Mouse (Mus musculus): ENCODE results near the gene Ppp2r1b.
A peak's percentile ranks its signal among the peaks of the same experiment; 100 is the strongest.

The Ppp2r1b gene

DNA sequence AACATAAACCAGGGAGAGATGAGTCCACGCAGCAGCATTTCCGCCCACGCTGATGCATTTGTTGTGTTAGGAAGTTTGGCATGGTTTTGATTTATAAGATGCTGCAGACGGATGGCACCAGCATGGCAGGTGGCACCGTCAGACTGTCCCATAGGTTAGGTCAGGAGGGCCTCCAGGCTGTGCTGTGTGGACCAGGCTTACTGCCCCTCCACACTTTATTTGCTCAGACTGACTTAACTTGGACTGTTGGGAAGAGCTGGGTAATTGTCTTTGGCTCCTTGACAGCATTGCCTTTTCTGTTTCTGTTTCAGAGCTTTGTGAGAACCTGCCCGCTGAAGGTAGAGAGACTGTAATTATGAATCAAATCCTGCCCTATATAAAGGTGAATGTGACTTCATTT, 21.9 kb downstream of the Ppp2r1b start:
- no peak for DNase-seq (ENCODE audit: low spot score in 2 of 2)

DNA sequence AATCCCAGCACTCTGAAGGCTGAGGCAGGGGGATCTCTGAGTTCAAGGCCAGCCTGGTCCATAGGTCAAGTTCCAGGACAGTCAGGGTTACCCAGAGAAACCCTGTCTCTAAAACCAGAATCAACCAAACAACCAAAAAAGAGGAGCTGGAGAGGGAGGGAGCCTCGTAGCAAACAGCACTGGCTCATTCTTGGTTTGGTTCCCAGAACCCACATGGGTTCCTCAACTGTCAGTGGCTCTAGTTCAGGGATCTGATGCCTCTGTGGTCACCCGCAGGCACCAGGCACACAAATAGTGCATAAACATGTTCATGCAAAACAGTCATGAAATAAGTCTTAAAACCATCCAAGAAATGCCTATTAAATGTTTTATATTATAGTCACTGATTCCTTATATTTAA, 23.1 kb downstream of the Ppp2r1b start:
- DNase-seq (ENCODE audit: low spot score in 2 of 2) = no peak

DNA sequence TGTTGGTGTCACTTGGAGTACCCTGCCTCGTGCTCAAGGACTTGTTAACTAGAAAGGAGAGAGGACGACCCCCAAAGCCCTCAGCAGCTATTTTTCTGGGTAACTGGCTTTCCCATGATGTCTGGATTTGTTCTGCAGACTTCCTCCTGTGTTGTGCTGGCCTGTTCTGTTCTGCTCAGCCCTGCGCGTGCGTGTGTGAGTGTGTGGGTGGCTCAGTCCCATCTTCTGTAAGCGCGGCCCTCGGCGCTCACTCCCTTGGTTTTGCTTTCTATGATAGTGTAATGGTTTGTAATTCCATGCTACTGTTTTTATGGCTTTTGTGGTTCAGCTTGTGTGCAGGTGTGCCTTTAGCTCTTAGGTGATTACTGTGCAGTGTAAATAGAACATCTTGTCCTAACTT, 28.1 kb downstream of the Ppp2r1b start:
- DNase-seq (ENCODE audit: low spot score in 2 of 2) = no peak

DNA sequence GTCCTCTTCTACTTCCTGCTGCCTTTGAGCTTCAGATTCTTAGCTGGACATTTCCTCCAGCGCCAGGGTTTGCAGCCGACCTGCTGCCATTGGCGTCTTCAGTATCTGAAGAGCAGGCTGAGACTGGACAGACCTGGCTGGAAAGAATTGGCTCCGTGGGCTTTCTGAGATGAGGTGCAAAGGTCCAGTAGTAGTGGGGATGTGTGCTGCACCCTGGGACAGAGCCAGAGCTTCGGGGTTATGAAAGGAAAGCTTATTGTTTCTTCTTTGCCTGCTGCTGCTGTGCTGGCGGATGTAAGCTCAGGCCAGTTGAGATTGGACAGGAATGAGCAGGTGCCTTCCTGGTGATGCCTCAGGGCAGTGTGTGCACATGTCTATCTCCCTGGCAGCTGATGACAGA, 28.9 kb downstream of the Ppp2r1b start:
- DNase-seq (ENCODE audit: low spot score in 2 of 2) = no peak

DNA sequence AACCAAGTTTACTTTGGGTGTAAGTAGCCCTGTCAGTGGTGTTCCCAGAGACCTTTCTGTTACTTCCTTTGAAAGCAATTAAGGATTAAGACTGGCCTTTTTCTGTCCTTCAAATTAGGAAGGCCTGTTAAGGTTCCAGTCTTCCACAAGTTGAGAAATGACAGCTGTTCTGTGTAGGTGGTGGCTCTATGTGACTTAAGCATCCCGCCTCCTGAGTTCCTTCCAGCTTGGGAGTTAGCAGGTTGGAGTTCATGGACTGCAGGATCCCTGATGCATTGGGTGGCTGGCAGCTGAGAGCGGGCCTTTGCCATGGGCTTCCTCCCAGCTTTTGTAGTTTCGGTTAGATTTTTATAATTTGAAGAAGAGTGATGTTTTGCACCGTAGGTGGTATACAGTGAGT, 30.4 kb downstream of the Ppp2r1b start:
- no peak for DNase-seq (ENCODE audit: low spot score in 2 of 2)

DNA sequence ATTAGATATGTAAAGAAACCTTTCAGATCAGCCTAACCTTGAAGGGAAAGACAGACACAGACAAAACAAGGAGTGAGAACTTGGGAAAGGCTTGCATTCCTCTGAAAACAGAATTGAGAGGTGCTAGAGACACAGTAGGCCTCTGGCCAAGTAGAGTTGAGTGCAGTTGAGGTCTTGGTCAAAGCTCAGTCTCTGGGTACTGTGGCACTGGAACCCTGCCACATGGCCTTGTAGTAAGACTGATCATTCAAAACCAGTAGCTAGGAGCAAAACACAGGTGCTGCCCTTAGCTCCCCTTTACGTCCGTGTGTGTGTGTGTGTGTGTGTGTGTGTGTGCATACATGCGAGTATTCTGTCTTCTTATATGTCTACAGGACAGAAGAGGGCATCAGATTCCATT, 31.2 kb downstream of the Ppp2r1b start:
- DNase-seq (ENCODE audit: low spot score in 2 of 2) = no peak

DNA sequence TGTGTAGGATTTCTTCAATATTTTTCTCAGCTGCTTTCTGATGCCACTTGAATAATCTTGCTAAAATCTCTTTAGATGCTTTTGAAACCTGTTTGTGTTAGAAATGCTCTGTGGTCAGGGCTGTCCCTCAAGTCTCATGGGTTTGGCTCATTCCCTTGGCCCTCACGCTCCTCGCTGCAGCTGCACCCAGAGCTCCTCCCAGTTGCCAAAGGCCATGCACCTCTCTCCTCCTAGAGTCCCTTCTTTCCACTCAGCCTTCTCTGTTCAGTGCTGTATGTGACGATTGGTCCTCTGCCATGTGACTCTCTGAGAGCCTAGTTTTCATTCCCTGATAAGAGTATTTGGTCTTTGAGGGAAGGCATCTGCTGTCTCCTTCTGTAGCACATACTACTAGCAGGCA, 32.3 kb downstream of the Ppp2r1b start:
- DNase-seq (ENCODE audit: low spot score in 2 of 2) = no peak

DNA sequence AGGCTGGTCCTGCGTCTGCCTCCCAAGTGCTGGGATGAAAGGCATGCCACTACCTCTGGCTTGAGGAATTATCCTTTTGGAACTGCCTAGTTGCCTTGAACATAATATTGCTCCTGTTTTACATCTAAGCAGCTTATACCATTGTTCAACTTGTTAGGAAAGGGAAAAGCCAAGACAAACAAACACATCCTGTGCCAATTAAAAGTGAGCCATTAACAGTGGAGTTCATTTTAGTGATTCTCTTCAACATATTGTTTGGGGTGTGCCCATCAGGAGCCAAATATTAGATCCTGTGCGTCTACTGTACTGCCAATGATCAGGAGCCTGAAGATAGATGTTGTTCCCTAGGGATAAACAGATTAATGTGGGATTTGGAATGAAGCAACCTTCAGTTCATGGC, 37.1 kb downstream of the Ppp2r1b start:
- DNase-seq (ENCODE audit: low spot score in 2 of 2) = no peak

DNA sequence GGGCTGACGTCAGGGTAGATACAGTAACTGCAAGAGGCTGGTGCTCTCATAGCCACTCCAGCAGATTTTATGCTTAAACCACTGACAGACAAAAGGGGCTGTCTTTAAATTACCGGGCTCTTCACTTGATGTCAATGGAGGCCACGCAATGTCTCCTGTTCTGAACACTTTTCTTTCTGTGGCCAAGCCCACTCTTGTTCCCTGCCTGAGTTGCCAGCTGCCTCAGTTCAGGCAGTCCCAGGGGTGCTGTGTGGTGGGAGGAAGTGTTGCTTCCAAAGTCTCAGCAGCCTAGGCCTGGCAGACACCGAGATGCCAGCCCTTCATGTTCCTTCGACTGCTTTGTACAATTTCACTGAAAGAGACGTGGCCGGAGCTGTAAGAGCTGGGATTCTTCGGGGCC, 39.0 kb downstream of the Ppp2r1b start:
- DNase-seq (ENCODE audit: low spot score in 2 of 2) = no peak

DNA sequence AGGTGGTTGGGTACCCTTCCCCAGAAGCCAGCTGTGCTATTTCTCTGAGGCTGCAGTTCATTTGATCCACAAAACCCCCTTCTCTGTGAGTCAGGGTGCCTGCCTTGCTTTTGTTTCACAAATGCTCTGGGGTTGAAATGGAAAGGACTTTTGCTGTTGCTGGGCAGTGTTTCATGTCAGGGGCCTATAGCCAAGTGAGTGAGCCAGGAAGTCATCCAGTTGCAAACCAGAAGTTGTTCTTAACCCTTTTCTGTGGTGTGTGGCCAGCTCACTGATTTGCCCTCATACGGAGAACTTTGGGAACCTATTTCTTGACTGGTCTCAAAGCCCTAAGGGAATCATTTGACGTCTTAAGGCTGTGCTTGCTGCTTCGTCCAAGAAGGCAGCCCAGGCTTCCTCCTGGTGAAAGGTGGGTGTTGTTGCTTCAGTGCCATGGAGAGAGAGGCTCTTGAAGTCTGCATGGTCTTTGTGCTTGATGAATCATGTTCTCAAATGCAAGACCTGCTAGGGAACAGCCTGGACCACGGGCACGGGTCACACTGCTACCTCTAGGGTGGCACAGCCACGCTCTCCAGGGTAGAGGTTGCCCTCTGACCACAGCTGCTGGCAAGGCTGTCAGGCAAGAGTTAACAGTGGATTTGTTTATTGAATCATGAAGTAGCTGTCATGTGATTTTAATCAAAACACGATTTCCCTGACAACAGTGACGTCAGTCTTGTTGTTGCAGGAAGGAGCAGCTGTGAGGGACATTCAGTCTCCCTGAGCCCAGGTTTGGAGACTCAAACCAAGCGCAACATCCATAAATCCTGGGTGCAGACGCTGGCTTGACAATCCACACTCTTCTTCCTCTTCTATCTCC, 39.9 kb downstream of the Ppp2r1b start:
- DNase-seq (ENCODE audit: low spot score in 2 of 2) = peak in 1 of 2 experiments; percentile 46

DNA sequence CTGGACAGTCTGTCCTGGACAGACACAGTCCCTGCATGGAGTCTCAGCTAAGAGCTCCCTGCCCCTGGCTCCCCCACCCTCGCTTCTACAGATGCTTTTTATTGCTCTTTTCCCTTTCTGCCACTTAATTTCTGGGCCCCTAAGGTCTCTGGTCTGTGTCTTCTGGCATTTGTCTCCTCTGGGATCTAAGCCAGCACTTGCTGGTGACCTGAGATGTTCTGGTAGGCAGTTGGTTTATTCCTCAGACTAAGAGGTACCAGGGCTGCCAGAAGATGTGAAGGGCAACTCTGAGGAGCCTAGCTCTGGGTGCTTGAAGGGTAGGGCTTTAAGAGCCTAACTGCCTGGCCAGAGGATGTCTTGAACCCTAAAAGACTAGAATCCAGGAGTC, 40.5 kb downstream of the Ppp2r1b start:
- no peak for DNase-seq (ENCODE audit: low spot score in 2 of 2)

DNA sequence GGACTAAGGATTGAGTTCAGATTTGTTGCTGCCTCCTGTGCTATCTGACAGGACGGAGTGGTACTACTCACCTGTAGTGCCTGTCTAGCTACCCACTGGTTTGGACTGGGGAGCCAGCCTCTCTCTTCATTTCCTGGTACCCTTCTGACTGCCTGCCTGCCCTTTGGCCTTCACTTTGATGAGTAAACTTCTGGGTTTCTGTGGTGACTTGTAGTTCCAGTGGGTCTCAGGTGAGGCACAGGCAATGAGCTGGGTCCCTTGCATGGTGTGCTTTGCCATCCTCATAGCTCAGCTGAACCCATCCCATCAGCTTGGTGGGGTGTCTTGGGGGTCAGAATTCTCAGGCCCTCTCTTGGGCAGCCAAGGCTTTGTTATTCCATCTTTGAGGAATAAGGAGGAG, 41.8 kb downstream of the Ppp2r1b start:
- no peak for DNase-seq (ENCODE audit: low spot score in 2 of 2)

DNA sequence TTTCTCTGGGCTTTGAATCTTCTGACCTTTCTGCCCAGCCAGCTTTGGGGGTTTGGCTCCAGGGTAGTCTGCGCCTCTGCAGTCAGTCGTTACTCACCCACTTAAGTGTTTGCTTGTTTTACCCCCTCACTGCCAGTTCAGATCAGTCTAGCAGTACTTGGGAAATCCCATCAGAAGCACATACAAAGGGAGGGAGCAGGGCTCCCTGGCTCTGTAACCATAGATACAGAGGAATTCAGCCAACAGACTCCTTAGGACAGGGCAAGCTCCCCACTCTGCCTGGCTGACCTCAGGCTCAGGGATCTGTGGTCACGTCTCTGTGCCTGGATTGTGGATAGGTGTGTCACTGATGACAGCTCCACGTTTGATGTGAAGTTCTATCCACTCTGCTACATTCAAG, 42.2 kb downstream of the Ppp2r1b start:
- no peak for DNase-seq (ENCODE audit: low spot score in 2 of 2)

DNA sequence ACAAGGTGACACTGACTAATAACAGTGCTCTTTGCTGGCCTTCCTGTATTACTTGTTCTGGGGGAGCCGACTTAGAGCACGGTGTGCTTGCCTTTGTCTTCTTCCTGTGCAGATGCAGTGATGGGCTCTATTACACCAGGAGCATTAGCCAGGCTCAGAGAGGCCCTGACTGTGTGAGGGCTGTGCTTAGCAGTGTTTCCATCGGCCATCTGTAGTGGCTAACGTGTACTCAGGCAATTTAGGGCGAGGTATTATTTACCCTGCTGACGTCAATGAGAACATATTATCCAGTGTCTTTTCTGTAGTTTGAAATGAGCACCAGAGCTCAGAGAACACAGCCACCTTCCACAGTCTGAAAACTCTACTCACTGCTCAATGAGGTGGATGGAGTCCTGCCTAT, 44.1 kb downstream of the Ppp2r1b start:
- no peak for DNase-seq (ENCODE audit: low spot score in 2 of 2)

DNA sequence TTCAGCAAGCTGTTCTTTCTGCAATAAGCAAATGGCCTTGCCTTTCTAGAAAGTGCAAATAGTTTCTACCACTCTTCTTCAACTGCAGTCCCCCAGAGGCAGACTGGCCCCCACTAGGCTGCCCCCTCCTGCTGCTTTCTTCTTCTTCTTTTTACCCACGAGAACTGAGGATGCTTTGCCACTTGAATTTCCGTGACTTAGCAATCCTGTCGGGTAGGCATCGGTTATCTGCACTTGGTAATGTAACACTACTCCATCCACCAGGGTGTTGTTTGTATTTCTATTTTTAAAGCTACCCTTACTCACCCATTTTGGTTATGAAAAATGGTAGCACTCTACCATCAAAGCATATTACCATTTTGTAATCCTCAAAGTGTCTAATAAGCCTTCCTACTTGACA, 44.9 kb downstream of the Ppp2r1b start:
- DNase-seq (ENCODE audit: low spot score in 2 of 2) = no peak

DNA sequence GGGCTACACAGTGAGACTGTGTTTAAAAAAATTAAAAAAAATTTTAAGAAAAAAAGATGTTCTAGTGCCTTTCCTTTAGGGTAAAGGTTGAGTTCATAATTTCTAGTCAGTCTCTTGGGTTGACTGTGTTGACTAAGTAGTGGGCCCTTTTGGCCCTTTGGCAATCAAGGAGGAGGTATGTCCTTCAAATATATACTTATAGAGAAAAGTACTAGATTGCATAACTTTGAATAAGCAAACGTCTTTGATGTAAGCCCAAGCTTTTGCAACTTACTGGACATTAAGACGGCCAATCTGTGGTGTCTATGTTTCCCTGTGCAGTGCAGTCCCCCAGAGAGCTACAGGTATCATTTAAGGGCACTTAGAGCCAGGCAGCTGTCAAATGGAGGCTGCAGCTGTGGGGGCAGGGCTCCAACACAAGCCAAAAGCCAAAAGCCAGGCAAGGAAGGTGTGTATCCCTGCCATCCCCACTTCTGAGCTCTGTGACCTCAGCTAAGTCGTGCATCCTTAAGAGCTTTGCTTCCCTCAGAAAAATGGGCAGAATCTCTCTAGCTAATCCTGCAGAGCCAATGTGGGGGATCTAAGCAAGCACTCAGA, 45.5 kb downstream of the Ppp2r1b start:
- DNase-seq (ENCODE audit: low spot score in 2 of 2) = no peak

DNA sequence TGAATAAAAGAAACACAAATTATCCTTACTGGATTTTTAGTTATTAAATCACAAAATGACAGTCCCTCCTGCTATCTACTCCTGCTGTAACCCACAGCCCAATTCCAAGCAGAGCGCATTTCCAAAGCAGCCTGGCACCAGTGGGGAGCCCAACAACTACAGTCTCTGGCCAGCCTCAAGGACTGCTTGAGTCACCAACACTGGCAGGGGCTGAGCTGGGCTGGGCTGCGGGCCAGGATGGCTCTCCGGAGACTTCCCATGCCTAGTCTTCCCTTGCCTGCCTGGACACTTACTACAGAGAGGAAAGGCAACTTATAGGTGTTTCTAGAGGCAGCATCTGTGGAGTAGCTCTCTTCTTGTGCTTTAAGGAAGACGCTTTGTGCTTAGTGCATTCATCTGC, 48.6 kb downstream of the Ppp2r1b start:
- DNase-seq (ENCODE audit: low spot score in 2 of 2) = peak; percentile 57 to 60

DNA sequence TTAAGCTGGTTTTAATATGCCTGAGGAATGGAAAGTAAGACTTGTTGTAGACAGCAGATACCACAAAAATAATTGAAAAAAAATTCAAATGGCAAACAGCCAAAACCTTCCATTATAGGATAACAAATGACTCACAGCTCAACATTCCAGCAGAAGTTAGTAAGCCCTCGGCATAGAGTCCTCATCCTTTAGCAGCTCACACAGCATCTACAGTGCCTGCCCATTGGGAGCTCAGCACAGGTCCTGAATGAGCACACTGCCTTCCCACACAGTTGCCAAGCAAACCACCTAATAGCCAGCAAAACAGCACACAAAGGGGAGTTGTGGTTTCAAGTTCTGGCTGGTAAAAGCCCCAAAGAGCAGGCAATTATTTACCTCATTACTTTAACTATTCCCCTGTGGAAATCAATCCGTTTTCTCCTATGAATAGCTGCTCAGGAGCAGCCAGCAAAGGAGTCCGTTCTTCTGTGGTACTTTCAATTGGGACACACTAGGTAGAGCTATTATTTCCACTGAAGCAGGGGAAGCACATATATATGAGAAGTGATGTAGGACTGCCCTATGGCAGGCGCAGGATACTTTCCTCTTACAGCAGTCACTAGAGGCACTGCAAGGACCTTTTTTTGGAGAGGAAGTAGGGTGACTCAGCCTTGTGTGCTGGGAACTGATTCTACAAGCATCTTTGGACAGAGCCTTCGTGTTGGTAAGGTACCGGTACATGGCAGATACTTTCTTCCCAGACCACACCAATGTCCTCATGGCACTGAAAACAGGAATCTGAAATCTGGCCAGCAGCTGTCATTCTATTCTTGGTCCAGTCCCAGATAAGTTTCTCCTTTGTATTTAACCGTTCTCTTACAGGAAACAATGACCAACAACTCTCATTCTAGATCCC, 55.2 kb downstream of the Ppp2r1b start:
- DNase-seq (ENCODE audit: low spot score in 2 of 2) = no peak

DNA sequence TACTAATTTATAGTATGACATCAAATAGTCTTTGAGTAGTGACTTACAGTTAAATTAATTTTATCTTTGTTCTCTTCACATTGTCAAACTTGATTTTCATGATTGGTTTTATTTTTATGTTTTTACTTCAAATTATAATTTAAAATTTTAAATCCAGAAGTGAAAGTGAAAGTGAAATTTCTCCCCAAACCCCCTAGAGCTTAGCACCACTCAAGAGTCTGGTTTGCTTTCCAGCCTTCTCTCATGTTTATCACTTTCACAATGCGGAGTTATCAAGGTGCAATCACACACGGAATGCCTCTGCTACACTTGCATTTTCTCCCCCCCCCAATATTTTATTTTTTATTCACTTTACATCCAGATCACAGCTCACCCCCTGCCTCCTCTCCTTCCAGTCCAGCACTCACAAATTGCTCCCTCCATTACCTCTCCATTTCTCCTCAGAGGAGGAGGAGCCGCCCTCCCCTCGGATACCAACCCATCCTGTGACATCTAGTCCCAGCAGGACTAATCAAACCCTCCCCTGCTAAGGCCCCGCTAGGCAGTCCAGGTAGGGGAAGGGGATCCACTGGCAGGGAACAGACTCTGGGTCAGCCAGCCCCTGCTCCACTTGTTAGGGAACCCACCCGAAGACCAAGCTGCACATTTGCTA, 59.2 kb downstream of the Ppp2r1b start:
- no peak for DNase-seq (ENCODE audit: low spot score in 2 of 2)

DNA sequence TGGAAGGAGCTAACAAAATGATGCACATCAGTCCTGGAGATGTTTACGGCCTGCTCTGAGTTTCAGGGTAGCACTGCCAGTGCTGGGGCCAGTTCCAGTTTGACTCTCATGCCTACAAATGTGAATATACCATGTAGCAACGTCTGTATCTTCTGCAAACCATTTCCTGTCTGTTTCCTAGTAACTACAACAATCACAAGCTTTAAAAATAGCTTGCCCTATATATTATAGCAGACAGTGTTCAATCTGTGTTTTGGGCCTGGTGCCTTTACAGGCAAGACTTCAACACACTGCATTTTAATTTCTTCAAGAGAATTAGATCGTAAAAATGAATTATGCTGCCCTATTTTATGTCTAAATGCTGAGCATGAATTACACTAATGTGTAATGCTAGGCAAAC, 60.2 kb downstream of the Ppp2r1b start:
- DNase-seq (ENCODE audit: low spot score in 2 of 2) = no peak

DNA sequence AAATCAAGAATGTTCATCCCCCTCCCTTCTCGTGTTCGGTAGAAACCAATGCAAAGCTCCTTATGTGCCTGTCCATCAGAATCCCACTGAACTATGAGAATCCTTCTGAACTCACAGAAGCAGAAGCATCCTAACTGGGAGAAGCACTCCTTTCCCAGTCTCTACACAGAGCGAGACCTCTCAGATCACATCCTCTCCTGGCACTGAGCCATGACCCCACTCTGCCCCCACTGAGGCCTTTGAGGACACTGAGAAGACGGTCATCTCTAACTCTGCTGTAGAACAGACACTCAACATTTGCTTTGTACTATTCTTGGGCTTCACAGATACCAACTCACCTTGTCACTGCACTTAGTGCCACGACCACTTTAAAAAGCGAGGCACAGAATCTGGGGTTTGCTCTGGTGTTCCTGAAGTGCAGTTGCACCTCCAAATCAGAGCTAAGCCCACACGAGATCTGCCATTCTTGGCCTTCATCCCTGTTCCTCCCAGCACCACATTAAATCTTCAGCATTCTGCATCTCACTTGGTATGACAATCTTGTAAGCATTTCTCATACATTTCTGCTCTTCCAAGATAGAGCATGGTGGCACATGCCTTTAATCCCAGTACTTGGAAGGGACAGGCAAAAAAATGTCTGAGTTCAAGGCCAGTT, 66.9 kb downstream of the Ppp2r1b start:
- DNase-seq (ENCODE audit: low spot score in 2 of 2) = no peak

DNA sequence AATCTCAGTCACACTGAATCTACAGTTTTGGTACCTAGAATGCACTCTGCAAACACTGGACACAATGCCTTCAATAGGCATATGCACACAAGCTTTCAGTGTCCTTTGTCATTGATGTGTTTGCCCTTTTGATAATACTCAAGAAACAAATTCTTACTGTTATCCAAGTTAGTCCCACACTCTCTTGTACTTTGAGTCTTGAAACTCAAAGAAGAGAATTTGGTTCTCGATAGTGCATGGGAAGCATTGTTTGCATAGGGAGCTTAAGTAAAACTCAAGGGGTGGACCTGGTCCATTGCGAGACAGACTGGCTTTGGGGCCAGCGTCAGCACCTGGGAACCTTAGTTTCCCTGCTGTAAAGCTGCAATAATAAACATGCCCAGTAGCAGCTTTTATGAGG, 73.0 kb downstream of the Ppp2r1b start:
- no peak for DNase-seq (ENCODE audit: low spot score in 2 of 2)
